9 mouse cellular contexts compared by ENCODE assay signal in genomic region chr11:97669268-97669667, GRCm38 (mm10). TPM values are rescaled to one million over a fixed set of nuclear protein-coding genes. Genes with fewer than 3 reads are reported as not detected.
DNase-seq lines count a peak whose midpoint lies in the region; ATAC-seq and TF ChIP-seq lines count a peak whose summit lies in the region.
"Had no signal": no experiment of that assay in that cellular context is flagged by ENCODE, and none has a peak within 500 bp of the region (broad histone marks: within the 10 kb centered on the region; RNA-seq: fewer than 3 reads in every experiment).

No protein-coding gene starts in this region.

- H3K9ac ChIP-seq in lung, embryonic 14.5 days = no peak overlapping the region
- H3K9ac ChIP-seq in embryonic facial prominence, embryonic 15.5 days = no peak overlapping the region
- H3K9ac ChIP-seq: neural tube, embryonic 15.5 days had no signal

- H3K4me3 ChIP-seq in heart, embryonic 10.5 days = peak overlapping the region; percentile 47
- H3K4me3 ChIP-seq in lung, embryonic 14.5 days (ENCODE audit: low read depth, low read length) = no peak overlapping the region
- H3K4me3 ChIP-seq in embryonic facial prominence, embryonic 15.5 days (replicated peaks) = no peak overlapping the region
- 0 out of 2 replicates have a peak overlapping the region, but pooled peaks have one; percentile 11 for H3K4me3 ChIP-seq in olfactory bulb, adult 2 months (ENCODE audit: insufficient read depth, low read depth, low read length)
- H3K4me3 ChIP-seq: neural tube, embryonic 15.5 days had no signal

- peaks cover 88% of the 10 kb centered on the region for H3K36me3 ChIP-seq in heart, embryonic 10.5 days
- H3K36me3 ChIP-seq in lung, embryonic 14.5 days (ENCODE audit: insufficient read depth) = peaks cover 81% of the 10 kb centered on the region
- peaks cover 75% of the 10 kb centered on the region for H3K36me3 ChIP-seq in embryonic facial prominence, embryonic 15.5 days

- H3K4me2 ChIP-seq in lung, embryonic 14.5 days = peak overlapping the region; percentile 33; the same call in 1 of the 2 replicates
- H3K4me2 ChIP-seq in embryonic facial prominence, embryonic 15.5 days (replicated peaks) = no peak overlapping the region
- H3K4me2 ChIP-seq: neural tube, embryonic 15.5 days had no signal

- no peak for ATAC-seq in lung, embryonic 14.5 days (ENCODE audit: insufficient read depth)
- no peak for ATAC-seq in embryonic facial prominence, embryonic 15.5 days (ENCODE audit: insufficient number of reproducible peaks, low FRiP score, low TSS enrichment, low read depth)

- 29% methylated on average over 15 of the region's 15 CpGs for WGBS in heart, embryonic 10.5 days
- WGBS in lung, embryonic 14.5 days = 53% methylated on average over 15 of the region's 15 CpGs
- 53% methylated on average over 15 of the region's 15 CpGs for WGBS in embryonic facial prominence, embryonic 15.5 days
- WGBS in olfactory bulb, adult 2 months = 18% methylated on average over 15 of the region's 15 CpGs

- TF ChIP-seq CTCF in lung, embryonic 14.5 days (IDR thresholded peaks at IDR 0.05; ENCODE audit: low read depth) = no peak
- no peak for TF ChIP-seq CTCF in olfactory bulb, adult 2 months (IDR thresholded peaks at IDR 0.05; ENCODE audit: insufficient read depth, low read depth, low read length)

- H3K27me3 ChIP-seq in heart, embryonic 10.5 days (ENCODE audit: insufficient read depth, poor library complexity, severe bottlenecking) = no peaks in the 10 kb centered on the region
- H3K27me3 ChIP-seq in lung, embryonic 14.5 days (ENCODE audit: insufficient read depth, low read length) = no peaks in the 10 kb centered on the region
- H3K27me3 ChIP-seq in embryonic facial prominence, embryonic 15.5 days = no peaks in the 10 kb centered on the region
- H3K27me3 ChIP-seq: neural tube, embryonic 15.5 days had no signal

- H3K9me3 ChIP-seq in heart, embryonic 10.5 days = no peaks in the 10 kb centered on the region
- no peaks in the 10 kb centered on the region for H3K9me3 ChIP-seq in lung, embryonic 14.5 days (ENCODE audit: low read depth, low read length)
- no peaks in the 10 kb centered on the region for H3K9me3 ChIP-seq in embryonic facial prominence, embryonic 15.5 days (replicated peaks)
- H3K9me3 ChIP-seq: neural tube, embryonic 15.5 days had no signal

- H3K27ac ChIP-seq in heart, embryonic 10.5 days = peak overlapping the region; percentile 91
- H3K27ac ChIP-seq in lung, embryonic 14.5 days (ENCODE audit: low read depth) = peak overlapping the region; percentile 55; the same call in 1 of the 2 replicates
- H3K27ac ChIP-seq in embryonic facial prominence, embryonic 15.5 days (replicated peaks) = peak overlapping the region; percentile 53; the same call in 1 of the 2 replicates
- peak overlapping the region; percentile 29 for H3K27ac ChIP-seq in olfactory bulb, adult 2 months (ENCODE audit: insufficient read depth, low read depth, low read length)
- H3K27ac ChIP-seq: neural tube, embryonic 15.5 days had no signal

- intact Hi-C loops in heart, postnatal 14 days (cut with DNase I) = no loop called here

- DNase-seq in heart, embryonic 10.5 days (ENCODE audit: low spot score) = no peak
- DNase-seq in heart, postnatal 14 days = no peak
- no peak for DNase-seq in lung, embryonic 14.5 days
- no peak for DNase-seq in lung, postnatal 10 days
- DNase-seq in right cerebral cortex, postnatal 10 days (ENCODE audit: low spot score in 2 of 2) = no peak
- no peak for DNase-seq in right cerebral cortex, adult 2 months (ENCODE audit: low spot score in 2 of 2)

- H3K4me1 ChIP-seq in heart, embryonic 10.5 days = peaks cover 54% of the 10 kb centered on the region
- H3K4me1 ChIP-seq in lung, embryonic 14.5 days (ENCODE audit: insufficient read depth) = peaks cover 18% of the 10 kb centered on the region
- H3K4me1 ChIP-seq in embryonic facial prominence, embryonic 15.5 days = peaks cover 47% of the 10 kb centered on the region
- H3K4me1 ChIP-seq in olfactory bulb, adult 2 months (ENCODE audit: control insufficient read depth, insufficient read depth, low read length) = peaks cover 49% of the 10 kb centered on the region

- no peak for TF ChIP-seq POLR2A in olfactory bulb, adult 2 months (IDR thresholded peaks at IDR 0.05; ENCODE audit: insufficient read depth, low read depth, low read length)

RNA-seq across cellular contexts. Expression of gene Mllt6, which starts 6.1 kb away (rescaled TPM):
- polyA plus RNA-seq in heart, embryonic 10.5 days (2016; fragmentation: Nextera tagmentation; extraction: Ambion mirVana) = 1.7 and 2.2 TPM in 2 replicates
- 10 to 100 TPM; 58.1 to 61.7 TPM for total RNA-seq in heart, postnatal 14 days (2021)
- 5.2 TPM in 2 replicates for polyA plus RNA-seq in lung, embryonic 14.5 days (2014; fragmentation: Nextera tagmentation; extraction: Ambion mirVana)
- 2.6 and 3.2 TPM in 2 replicates for polyA plus RNA-seq in embryonic facial prominence, embryonic 15.5 days (2015; fragmentation: Nextera tagmentation; extraction: Ambion mirVana)
- 69.4 and 106 TPM in 2 replicates for polyA plus RNA-seq in olfactory bulb, adult 2 months (2012; ENCODE audit: insufficient read depth, insufficient read length, low replicate concordance, missing spikeins)

RNA-seq across cellular contexts. Expression of gene Cisd3, which starts 16.4 kb away (rescaled TPM):
- 49.8 and 52.8 TPM in 2 replicates for polyA plus RNA-seq in heart, embryonic 10.5 days (2016; fragmentation: Nextera tagmentation; extraction: Ambion mirVana)
- 100 to 1,000 TPM; 146 to 147 TPM for total RNA-seq in heart, postnatal 14 days (2021)
- polyA plus RNA-seq in lung, embryonic 14.5 days (2014; fragmentation: Nextera tagmentation; extraction: Ambion mirVana) = 27.1 and 35.3 TPM in 2 replicates
- polyA plus RNA-seq in embryonic facial prominence, embryonic 15.5 days (2015; fragmentation: Nextera tagmentation; extraction: Ambion mirVana) = 30.7 and 32.7 TPM in 2 replicates
- not detected in 2 replicates for polyA plus RNA-seq in olfactory bulb, adult 2 months (2012; ENCODE audit: insufficient read depth, insufficient read length, low replicate concordance, missing spikeins)

RNA-seq across cellular contexts. Expression of gene Pcgf2, which starts 31.0 kb away (rescaled TPM):
- polyA plus RNA-seq in heart, embryonic 10.5 days (2016; fragmentation: Nextera tagmentation; extraction: Ambion mirVana) = 9.7 and 13.5 TPM in 2 replicates
- total RNA-seq in heart, postnatal 14 days (2021) = 10 to 100 TPM; 11.1 to 12.9 TPM
- polyA plus RNA-seq in lung, embryonic 14.5 days (2014; fragmentation: Nextera tagmentation; extraction: Ambion mirVana) = 16.0 and 19.7 TPM in 2 replicates
- polyA plus RNA-seq in embryonic facial prominence, embryonic 15.5 days (2015; fragmentation: Nextera tagmentation; extraction: Ambion mirVana) = 12.0 and 12.6 TPM in 2 replicates
- polyA plus RNA-seq in olfactory bulb, adult 2 months (2012; ENCODE audit: insufficient read depth, insufficient read length, low replicate concordance, missing spikeins) = not detected in 2 replicates

RNA-seq across cellular contexts. Expression of gene Psmb3, which starts 33.9 kb away (rescaled TPM):
- polyA plus RNA-seq in heart, embryonic 10.5 days (2016; fragmentation: Nextera tagmentation; extraction: Ambion mirVana) = 517 and 557 TPM in 2 replicates
- 100 to 1,000 TPM; 161 to 169 TPM for total RNA-seq in heart, postnatal 14 days (2021)
- polyA plus RNA-seq in lung, embryonic 14.5 days (2014; fragmentation: Nextera tagmentation; extraction: Ambion mirVana) = 496 and 514 TPM in 2 replicates
- polyA plus RNA-seq in embryonic facial prominence, embryonic 15.5 days (2015; fragmentation: Nextera tagmentation; extraction: Ambion mirVana) = 440 and 475 TPM in 2 replicates
- polyA plus RNA-seq in olfactory bulb, adult 2 months (2012; ENCODE audit: insufficient read depth, insufficient read length, low replicate concordance, missing spikeins) = not detected in 2 replicates

RNA-seq across cellular contexts. Expression of gene Epop, which starts 39.8 kb away (rescaled TPM):
- 1.9 and 8.5 TPM in 2 replicates for polyA plus RNA-seq in heart, embryonic 10.5 days (2016; fragmentation: Nextera tagmentation; extraction: Ambion mirVana)
- 1 to 10 TPM in 1 of 2 experiments, under 1 TPM in 1; 0.93 to 1.2 TPM for total RNA-seq in heart, postnatal 14 days (2021)
- 6.1 and 7.4 TPM in 2 replicates for polyA plus RNA-seq in lung, embryonic 14.5 days (2014; fragmentation: Nextera tagmentation; extraction: Ambion mirVana)
- 3.7 and 4.3 TPM in 2 replicates for polyA plus RNA-seq in embryonic facial prominence, embryonic 15.5 days (2015; fragmentation: Nextera tagmentation; extraction: Ambion mirVana)
- not detected in 2 replicates for polyA plus RNA-seq in olfactory bulb, adult 2 months (2012; ENCODE audit: insufficient read depth, insufficient read length, low replicate concordance, missing spikeins)

Comparison
In these comparisons a context has a peak if more than half of its experiments do, and no peak if none do; other contexts are left out.
1. H3K27ac ChIP-seq: peak in every context shown above with its lines; median percentile 91 in heart, embryonic 10.5 days; 55 in lung, embryonic 14.5 days; 53 in embryonic facial prominence, embryonic 15.5 days; 29 in olfactory bulb, adult 2 months.
2. H3K4me3 ChIP-seq: peak in heart, embryonic 10.5 days (single experiment) and olfactory bulb, adult 2 months (single experiment); none in lung, embryonic 14.5 days (single experiment) and embryonic facial prominence, embryonic 15.5 days (single experiment).
3. RNA of gene Mllt6, which starts 6.1 kb away (polyA plus RNA-seq): 69.4 to 106 TPM in olfactory bulb, adult 2 months; 5.2 TPM in lung, embryonic 14.5 days, 2.6 to 3.2 TPM in embryonic facial prominence, embryonic 15.5 days and 1.7 to 2.2 TPM in heart, embryonic 10.5 days; every median in the first group is over 10 times any median in the second.